In genomic region chr12:104013620-104014019, GRCm38 (mm10) we compare ENCODE assay signal across 25 mouse cellular contexts. TPM values are rescaled to one million over a fixed set of nuclear protein-coding genes. Genes with fewer than 3 reads are reported as not detected.
A peak's percentile ranks its signal among the peaks of the same experiment; 100 is the strongest.
DNase-seq lines count a peak whose midpoint lies in the region; ATAC-seq and TF ChIP-seq lines count a peak whose summit lies in the region.
"Had no signal": no experiment of that assay in that cellular context is flagged by ENCODE, and none has a peak within 500 bp of the region (broad histone marks: within the 10 kb centered on the region; RNA-seq: fewer than 3 reads in every experiment).

Gene Serpina9 (minus strand): TSS chr12:104013755.

- no peaks in the 10 kb centered on the region for H3K27me3 ChIP-seq in stomach, postnatal 0 days (ENCODE audit: control insufficient read depth, insufficient read depth, low read length)
- H3K27me3 ChIP-seq: embryonic facial prominence, embryonic 12.5 days; forebrain, embryonic 12.5 days had no signal

- H3K9ac ChIP-seq in stomach, postnatal 0 days (ENCODE audit: low read length), result no peak within 1 kb of the TSS
- H3K9ac ChIP-seq: embryonic facial prominence, embryonic 12.5 days; forebrain, embryonic 12.5 days had no signal

- ATAC-seq in erythroid progenitor cell, adult 5-6 weeks (replicated peaks; ENCODE audit: low FRiP score, poor library complexity, severe bottlenecking), result 0 out of 2 replicates have a peak, but pooled peaks have one; percentile 25
- no peak for ATAC-seq in stomach, postnatal 0 days (ENCODE audit: low FRiP score, low TSS enrichment)
- ATAC-seq: activated CD4-positive, CD25-positive, alpha-beta regulatory T cell, adult 4 months; forebrain, embryonic 14.5 days; forebrain, embryonic 16.5 days had no signal

- no peaks in the 10 kb centered on the region; the same call in 1 of the 2 replicates for H3K4me1 ChIP-seq in stomach, postnatal 0 days (replicated peaks; ENCODE audit: control insufficient read depth, insufficient read depth)
- H3K4me1 ChIP-seq: embryonic facial prominence, embryonic 10.5 days; embryonic facial prominence, embryonic 12.5 days; forebrain, embryonic 10.5 days; forebrain, embryonic 12.5 days had no signal

- no peak within 1 kb of the TSS for H3K4me3 ChIP-seq in stomach, postnatal 0 days (ENCODE audit: low read depth, low read length)
- H3K4me3 ChIP-seq: embryonic facial prominence, embryonic 10.5 days; embryonic facial prominence, embryonic 12.5 days; forebrain, embryonic 10.5 days; forebrain, embryonic 12.5 days had no signal

- no peaks in the 10 kb centered on the region for H3K9me3 ChIP-seq in stomach, postnatal 0 days (ENCODE audit: control insufficient read depth, low read length)
- H3K9me3 ChIP-seq: embryonic facial prominence, embryonic 10.5 days; embryonic facial prominence, embryonic 12.5 days had no signal

- TF ChIP-seq CTCF in stomach, postnatal 0 days (IDR thresholded peaks at IDR 0.05; ENCODE audit: low read depth), result no peak

- H3K4me2 ChIP-seq in stomach, postnatal 0 days (replicated peaks; ENCODE audit: low read depth), result no peak within 1 kb of the TSS
- H3K4me2 ChIP-seq: embryonic facial prominence, embryonic 12.5 days; forebrain, embryonic 12.5 days had no signal

- no peak for DNase-seq in left cerebral cortex, adult 8-10 months (ENCODE audit: low spot score in 2 of 2)
- DNase-seq in left cerebral cortex, adult 11 months (ENCODE audit: low spot score), result no peak
- peak; percentile 11 to 32 for DNase-seq in right cerebral cortex, postnatal 36 days (ENCODE audit: low spot score in 2 of 2)
- DNase-seq in right cerebral cortex, postnatal 14 days, result no peak
- DNase-seq in stomach, postnatal 0 days (ENCODE audit: low spot score), result no peak
- DNase-seq in T-cell, adult 2 months (ENCODE audit: low spot score), result no peak
- no peak for DNase-seq in thymus, postnatal 36 days
- DNase-seq: adrenal gland, adult 8-10 months; adrenal gland, postnatal 14 days; adrenal gland, postnatal 36 days; cerebellum, adult 11 months; cerebellum, adult 18-20 months; cerebellum, adult 9-10 months; cerebellum, postnatal 10 days; cerebellum, postnatal 25 days had no signal

- no peaks in the 10 kb centered on the region for H3K36me3 ChIP-seq in stomach, postnatal 0 days (ENCODE audit: control insufficient read depth, insufficient read depth, low read length)
- H3K36me3 ChIP-seq: embryonic facial prominence, embryonic 10.5 days; embryonic facial prominence, embryonic 12.5 days; forebrain, embryonic 10.5 days; forebrain, embryonic 12.5 days had no signal

- 81% methylated on average over 6 of the region's 6 CpGs for WGBS in stomach, postnatal 0 days

- TF ChIP-seq EP300 in stomach, postnatal 0 days (optimal IDR thresholded peaks at IDR 0.05), result no peak

- H3K27ac ChIP-seq in stomach, postnatal 0 days (replicated peaks), result no peak within 1 kb of the TSS
- H3K27ac ChIP-seq: embryonic facial prominence, embryonic 10.5 days; embryonic facial prominence, embryonic 12.5 days; forebrain, embryonic 10.5 days; forebrain, embryonic 12.5 days had no signal

RNA-seq across cellular contexts. Expression of gene Serpina9, which starts in this region (rescaled TPM):
- 10 to 100 TPM; 14.6 to 17.7 (median 15.5) TPM for total RNA-seq in left cerebral cortex, adult 8-10 months (2022)
- total RNA-seq in erythroid progenitor cell, adult 5-6 weeks (2015; ENCODE audit: low replicate concordance), result not detected in 2 replicates
- not detected in 2 replicates for total RNA-seq in erythroid progenitor cell, adult 5-6 weeks (2017; ENCODE audit: low replicate concordance)
- 14.9 and 15.4 TPM in 2 replicates for polyA plus RNA-seq in stomach, postnatal 0 days (2015; fragmentation: Nextera tagmentation; extraction: Ambion mirVana)
- total RNA-seq: adrenal gland, adult 18-20 months; adrenal gland, adult 8-10 months; adrenal gland, postnatal 36 days; MEL had no signal
- polyA plus RNA-seq: embryonic facial prominence, embryonic 10.5 days; forebrain, embryonic 10.5 days; forebrain, embryonic 12.5 days; forebrain, embryonic 14.5 days; forebrain, embryonic 16.5 days had no signal

Comparison
In these comparisons a context has a peak if more than half of its experiments do, and no peak if none do; other contexts are left out.
1. RNA of gene Serpina9 (total RNA-seq): 14.6 to 17.7 TPM in left cerebral cortex, adult 8-10 months; not detected in erythroid progenitor cell, adult 5-6 weeks; every median in the first group is over 10 times any median in the second.
2. DNase-seq: peak in right cerebral cortex, postnatal 36 days (2 of 2); none in left cerebral cortex, adult 8-10 months (0 of 2), left cerebral cortex, adult 11 months (single experiment), right cerebral cortex, postnatal 14 days (single experiment), stomach, postnatal 0 days (single experiment), T-cell, adult 2 months (single experiment) and thymus, postnatal 36 days (0 of 2).
3. Peak in ATAC-seq in erythroid progenitor cell, adult 5-6 weeks; RNA of the gene not detected or under 1 TPM.